Mouse (Mus musculus) urinary bladder, postnatal 10 days (tissue): ENCODE measurements around the gene Pde10a.

ENCODE experiments used
- DNase-seq: peaks from one replicate; pipeline ENCODE4 v3.0.0; 2022; ENCODE audit warnings: low spot score

The Pde10a gene

DNA sequence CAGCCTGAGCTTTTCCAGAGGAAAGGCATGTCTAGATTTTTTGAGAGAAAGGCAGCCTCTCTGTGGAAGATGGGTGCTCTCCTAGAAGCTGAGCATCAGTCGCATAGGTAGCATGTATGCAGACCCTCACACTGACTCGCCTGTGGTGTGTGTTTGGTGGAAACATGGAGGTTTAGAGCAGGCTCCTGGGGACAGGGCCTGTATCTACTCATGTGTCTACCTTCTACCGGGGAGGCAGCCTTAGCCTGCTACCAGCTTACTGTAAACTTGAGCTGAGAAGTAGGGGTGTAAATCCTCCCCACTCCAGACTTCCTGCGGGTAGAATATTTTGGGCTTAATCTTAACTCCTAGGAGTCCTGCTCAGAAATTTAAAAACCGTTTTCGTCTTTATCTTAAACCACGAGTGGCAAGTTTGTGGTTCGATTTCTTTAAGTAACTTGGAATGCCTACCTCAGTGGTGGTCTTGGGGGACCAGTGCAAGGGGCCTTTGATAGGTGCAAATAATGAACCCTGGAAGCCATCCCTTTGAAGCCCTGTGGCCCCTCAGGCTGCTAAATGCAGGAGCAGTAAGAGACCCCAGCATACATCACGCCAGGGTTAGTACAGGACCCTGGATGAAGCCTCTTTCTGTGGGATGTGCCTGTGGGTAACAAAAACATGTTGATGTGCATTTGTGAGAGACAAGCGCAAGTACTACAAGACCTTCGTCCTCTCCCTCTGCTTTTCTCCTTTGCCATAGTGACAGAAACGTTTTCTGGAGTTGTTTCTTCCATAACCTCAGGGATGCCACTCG is 367.2 kb downstream of the Pde10a start:
- no peak for DNase-seq

DNA sequence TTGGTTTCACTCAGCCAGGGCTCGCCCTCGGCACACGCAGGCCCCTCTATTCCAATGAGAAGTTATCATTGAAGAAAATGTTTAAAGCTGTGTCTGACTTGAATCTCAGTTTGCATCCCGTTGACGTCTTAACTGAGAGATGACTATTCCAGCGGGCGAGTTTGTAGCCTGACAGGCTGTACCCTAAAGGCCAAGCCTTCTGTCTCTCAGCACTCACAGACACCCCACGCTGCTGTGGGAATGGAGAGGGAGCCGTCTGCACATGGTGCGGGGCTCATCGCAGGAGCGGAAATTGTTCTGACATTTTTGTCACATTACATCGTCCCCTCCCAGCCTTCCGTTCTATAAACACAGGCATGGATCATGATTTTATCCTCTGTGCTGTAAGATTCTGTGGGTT is 370.8 kb downstream of the Pde10a start:
- DNase-seq = no peak

DNA sequence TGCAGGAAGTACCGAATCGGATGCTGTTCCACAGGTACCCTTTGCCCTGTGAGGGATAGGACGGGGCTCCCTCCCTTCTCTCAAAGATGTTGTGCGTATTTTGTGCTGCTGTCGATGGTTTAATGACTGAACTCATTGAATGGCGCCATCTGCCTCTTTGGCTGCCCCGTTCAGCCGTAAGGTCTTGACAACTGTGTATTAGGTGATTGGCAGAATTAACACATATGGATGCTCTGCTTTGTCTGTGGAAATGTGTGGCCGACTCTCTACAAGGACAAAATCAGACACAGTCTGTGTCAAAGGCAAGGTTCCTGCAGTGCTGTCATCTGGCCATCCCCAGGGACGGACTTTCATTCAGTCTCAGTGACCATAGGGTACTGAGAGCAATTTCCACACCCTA is 372.6 kb downstream of the Pde10a start:
- DNase-seq = no peak

DNA sequence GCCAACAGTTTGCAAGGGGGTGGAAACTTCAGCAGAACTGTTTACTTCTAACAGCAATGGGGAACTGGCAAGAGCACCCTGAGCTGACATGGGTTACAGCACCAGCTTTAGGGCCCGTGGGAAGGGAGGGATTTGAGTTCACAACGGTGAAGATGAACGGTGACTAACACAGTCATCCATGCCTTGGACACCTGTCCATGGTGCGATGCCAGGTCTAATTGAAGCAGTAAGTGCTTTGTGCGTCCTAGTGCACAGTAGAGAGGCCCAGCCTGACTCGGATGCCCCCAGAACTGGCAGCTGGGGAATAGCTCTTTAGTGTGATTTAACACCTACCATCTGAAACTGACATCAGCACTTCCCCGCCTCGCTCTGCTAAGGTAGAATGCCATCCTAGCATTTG is 373.0 kb downstream of the Pde10a start:
- no peak for DNase-seq

DNA sequence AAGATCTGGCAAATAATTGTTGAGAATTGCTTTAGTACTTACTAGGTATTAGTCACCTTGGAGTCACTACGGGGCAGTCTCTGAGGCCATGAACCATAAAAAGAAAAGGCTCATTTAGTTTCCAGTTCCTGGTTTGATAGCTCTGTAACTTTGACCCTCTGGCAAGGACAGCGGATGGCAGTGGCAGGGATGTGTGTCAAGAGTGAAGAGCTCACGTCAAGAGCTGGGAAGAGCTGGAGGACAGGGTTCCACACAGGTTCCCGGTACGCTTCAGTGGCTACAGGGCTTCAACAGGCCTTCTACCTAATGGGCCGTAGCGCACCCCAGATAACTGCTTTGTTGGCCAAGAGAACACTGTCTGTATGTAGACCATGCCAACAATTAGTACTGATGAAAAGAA is 374.0 kb downstream of the Pde10a start:
- no peak for DNase-seq

DNA sequence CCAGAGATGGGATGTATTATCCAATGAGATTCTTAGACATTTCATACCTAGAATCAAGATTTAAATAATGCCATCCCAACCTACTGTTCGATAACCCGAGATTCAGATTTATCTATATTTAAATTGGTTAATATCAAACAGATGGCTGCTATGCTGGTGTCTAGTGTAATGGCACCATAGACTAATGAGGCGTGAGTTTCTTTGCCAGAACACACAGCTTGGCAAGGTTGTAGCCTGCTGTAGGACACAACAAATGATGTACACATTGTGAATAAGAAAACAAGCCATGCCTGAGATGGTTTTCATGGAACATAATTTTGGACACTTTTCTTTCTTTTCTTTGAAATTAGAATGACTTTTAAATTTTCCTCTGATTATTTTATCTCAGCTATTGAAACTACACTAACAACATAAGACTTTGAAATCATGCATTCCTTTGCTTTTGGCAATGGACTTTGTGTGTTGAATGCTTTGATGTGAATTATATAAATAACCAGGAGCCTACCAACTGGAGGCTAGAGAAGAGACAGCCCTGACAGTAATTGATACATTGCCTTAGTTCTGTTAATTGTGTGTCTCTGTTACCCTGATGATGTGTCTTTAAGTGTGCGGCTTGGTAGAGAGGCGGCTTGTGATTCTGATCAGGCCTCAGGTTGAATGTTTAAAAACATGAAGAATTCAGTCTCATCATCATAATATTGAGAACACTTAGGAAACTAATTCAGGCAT is 378.5 kb downstream of the Pde10a start:
- no peak for DNase-seq

DNA sequence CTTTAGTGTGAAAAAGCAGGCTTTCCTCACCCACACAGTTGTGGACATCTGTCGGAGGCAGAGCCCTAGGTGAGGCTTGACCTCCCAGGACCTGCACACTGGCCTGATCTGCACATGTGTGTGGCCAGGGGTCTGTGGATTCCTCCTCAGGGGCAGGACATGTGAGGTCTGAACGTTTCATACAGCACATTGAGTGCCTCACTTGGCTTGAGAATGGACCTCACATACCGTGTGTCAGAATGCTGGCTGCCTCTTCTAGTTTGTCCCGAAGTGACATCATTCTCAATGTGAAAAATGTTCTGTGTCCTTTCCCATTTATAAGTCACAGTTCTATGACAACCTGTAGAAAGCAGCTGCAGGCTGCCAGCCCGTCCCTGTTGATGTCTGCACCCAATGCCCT is 385.4 kb downstream of the Pde10a start:
- no peak for DNase-seq

DNA sequence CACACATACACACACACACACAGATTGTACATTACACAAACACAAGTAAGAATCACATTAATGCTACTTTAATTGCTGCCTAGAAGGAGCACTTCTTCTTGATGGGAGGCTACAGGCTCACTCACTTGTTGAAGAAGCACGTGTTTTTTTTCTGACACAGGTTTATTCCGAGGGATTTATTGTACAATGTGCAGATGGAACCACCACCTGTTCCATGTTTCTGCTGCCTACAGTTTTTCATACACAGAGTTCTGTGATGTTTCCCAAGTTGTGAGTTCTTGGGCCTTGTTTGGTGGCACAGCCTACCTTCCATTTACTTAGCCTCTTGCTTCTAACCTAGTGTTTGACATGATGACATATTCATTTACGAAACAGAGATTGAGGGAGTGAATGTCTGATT is 387.8 kb downstream of the Pde10a start:
- DNase-seq = no peak

DNA sequence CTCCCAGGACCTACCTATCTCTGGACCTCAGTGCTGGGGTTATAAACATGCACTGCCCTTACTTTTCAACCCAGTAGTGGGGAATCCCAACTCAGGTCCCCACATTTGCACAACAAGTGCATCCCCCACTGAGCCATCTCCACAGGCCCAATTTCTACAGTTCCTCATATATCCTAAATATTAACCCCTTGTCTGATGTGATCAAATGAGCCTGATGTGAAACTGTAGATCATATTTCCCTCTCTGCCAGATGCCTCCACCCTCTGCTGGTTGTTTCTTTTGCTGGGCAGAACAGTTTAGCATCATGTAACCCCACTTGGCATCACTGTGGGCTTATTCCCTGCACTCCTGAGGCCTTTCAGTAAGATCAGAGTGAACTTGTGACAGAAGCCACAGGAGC is 390.5 kb downstream of the Pde10a start:
- DNase-seq = no peak

DNA sequence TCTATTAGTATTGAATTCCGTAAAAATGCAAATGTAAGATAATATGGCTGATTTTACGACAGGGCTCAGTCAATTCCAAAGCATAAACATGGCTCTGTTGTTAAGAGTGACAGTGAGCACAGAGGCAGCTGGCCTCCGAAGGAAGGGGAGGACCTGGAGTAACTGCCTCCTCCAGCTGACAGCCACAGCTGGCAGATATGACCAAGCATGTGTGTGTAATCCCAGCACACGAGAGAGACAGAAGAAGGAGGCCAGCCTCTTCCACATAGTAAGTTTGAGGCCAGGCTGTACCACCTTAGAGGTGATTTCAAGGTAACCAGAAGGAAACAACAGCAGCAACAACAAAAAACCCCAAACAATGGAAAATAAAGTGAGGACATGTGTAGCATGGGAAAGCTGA is 397.9 kb downstream of the Pde10a start:
- no peak for DNase-seq

DNA sequence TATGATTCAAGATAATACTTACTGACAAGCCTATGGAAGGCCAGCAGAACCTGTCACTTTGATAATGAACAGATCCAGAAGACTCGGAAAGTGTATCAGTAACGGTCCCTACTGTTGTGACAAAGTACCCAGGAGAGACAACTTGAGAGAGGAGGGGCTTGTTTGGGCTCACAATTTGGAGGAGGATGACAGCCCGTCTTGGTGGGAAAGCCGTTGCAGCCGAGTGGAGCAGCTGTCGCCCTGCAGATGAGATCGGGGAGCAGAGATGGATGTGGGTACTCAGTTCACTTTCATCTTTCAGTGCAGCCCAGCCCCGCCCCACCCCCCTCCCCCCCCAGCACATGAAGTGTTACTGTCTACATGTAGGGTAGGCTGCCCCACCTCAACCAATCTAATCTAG is 398.6 kb downstream of the Pde10a start:
- DNase-seq = no peak

DNA sequence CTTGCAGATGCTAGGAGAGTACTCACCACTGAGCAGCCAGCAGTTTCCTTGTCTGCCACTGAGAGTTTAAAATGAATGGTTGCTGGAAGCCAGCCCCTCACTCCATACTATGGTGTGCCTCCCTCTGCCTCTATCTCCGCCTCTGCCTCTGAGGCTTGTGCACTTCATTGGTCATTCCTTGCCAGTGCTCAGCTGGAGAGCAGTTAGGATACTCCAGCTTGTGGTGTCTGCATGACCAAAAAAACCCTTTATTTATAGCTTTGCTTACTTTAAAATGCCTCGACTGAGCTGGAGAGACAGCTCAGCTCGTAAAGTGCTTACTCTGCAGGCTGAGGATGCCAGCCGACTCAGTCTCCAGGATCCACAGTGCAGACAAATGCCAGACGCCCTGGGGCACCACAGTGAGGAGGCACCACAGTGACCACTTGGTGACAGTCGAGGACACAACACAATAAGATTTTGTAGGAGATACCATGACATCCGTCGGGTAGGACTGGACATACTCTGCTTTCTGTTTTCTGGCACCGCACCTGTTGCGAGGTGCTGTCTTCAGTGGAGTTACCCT is 400.7 kb downstream of the Pde10a start:
- DNase-seq = no peak

DNA sequence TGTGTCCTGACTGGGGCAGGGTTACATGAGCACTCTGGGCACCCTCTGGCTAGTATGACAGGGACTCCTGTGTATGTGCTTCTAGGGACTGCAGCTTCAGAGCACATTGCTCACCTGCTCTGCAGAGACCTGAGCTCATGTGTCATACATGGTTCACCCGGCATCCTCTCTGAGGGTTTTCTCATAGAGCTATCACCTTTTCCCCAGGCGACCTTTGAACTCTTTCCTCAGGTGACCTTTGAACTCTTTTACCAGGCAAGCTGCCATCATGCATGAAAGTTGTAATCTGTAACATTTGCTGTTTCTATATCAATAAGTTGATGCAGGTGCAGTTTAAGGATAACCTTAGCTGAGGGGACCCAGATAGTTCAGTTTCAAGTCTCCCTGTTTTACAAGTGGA is 403.4 kb downstream of the Pde10a start:
- no peak for DNase-seq

DNA sequence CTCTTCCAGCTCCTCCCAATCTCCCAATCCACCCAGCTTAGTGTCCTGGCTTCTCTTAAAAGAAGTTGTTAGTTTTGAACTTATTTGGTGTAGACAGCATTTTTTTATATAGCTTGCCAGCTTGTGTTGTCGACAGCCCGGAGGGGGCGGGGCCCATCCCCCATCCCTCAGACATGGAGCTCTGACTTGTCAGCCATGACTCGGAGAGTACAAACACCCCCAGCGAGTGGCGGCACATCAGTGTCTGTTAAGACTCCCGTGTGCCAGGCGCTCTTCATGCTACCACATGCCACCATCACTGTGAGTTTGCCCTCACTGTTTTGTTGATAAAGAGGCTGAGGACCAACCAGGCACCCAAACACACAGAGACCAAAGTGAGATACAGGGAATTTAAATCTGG is 404.5 kb downstream of the Pde10a start:
- DNase-seq = no peak

DNA sequence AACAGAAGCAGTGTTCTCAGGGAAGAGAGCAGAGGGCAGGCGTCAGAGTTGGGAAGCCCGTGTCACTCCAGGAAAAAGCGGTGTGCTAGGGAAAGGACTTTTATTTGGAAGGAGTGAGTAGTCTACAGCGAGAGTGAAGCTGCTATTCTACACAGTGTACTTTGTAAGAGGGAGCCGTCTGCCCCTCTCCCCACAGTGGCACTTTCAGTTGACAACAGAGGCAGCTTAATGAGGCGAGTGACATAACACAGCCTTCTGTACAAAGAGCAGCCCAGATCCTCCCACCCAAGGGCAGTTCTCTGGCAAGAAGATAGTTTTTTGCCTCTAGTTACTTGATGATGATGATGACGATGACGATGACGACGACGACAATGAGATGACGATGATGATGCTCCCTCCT is 410.4 kb downstream of the Pde10a start:
- DNase-seq = no peak

DNA sequence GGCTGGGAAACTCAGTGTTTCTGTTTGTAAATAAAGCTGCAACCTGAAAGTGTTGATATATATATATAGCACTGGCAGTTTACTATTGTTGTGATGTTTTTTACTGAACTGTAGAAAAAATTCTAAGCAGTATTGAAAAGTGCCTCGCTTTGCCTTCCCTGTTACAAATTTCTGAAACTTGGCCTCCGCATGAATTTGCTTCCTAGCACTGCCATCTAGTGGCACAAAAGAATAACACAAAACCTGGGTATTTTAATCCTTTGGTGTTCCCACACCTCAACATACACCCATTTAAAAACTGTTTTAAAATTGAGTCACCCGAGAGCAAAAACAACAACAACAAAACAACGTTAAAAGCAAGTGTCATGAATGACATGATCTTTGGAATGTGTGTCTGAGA is 411.4 kb downstream of the Pde10a start:
- no peak for DNase-seq

DNA sequence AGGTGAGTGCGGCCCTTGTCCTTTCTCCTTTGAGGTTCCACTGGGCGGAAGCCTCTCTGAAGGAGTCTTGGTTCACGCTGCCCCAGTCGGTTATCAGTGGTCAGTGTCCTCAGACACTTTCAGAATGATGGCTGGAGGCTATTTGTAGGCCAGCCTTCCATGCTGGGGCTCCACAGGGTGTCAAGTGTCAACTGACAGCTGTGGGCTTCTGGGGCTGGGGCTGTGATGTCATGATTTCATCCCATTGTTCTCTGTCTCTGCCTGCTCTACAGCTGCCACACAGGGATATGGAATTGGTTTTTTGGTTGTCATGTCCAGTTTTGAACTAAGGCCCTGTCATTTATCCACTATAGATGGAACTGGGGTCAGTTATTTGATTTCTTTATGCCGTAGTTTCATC is 426.4 kb downstream of the Pde10a start:
- no peak for DNase-seq

DNA sequence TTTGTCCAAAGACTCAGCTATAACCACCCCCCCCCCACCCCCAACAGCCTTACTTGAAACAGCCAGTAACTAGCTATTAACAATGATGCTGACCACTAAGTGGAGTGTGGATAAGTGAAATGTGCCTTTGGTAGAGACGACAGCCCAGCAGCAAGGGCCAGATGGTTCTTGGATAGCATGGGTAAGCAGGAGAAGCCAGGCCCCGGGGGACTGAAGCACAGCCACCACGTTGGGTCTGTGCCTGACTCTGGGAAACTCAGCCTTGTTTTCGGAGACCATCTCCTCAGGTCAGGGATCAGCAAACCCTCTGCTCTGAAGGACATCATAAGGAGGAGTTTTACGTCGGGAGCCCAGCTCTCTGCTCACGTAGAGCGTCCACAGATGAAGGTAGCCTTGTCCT is 427.8 kb downstream of the Pde10a start:
- no peak for DNase-seq

DNA sequence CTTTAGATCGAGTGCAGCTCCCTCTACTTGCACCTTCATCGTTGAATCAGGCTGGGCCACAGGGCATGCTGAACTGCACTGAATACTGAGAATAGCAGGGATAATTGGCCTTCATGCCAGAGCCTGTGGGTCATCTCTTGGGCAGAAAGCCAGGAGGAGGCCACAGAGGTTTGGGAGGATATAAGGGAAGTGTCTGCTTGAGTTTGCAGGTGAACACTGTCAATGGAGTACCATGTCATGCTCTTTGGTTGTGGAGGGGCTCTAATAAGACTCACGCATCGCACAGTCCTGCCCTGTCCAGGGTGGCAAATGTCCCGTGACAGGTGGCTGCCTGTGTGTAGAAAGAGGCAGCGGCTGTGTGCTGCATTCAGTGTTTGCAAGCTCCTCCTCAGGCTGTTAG is 433.0 kb downstream of the Pde10a start:
- DNase-seq = no peak

DNA sequence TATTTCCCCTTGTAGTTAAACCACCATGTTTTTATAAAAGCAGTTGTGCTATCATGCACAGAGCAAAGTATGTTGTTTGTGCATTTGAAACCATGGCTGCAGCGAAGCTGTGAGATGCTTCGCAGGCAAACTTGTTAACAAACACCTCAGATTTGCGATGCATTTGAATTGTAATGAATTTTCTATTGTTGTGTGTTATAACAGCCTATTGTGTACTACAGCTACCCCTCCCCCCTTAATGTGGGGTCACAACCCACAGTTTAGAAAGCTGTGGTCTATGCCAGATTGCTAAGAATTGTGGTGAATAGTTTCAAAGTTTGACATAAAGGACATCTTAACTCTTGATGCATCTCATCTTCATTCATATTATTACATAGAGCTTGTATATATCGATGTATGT is 435.2 kb downstream of the Pde10a start:
- no peak for DNase-seq

DNA sequence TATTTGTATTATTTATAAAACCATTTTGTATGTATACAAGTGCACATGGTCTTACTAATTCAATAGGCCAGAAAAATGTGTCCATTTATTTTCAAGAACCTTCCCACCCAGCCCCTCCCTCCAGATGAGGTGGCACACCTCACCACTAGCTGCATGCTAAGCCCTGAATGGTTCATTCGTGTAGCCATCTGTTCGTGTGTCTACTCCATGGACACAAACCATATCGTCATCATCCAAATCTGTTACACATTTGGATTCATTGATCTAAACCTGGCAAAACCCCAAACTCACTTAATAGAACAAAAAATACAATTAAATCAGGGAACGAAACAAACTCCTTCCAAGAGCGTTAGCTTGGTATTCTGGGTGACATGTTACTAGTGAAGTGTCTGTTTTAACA is 435.9 kb downstream of the Pde10a start:
- no peak for DNase-seq

DNA sequence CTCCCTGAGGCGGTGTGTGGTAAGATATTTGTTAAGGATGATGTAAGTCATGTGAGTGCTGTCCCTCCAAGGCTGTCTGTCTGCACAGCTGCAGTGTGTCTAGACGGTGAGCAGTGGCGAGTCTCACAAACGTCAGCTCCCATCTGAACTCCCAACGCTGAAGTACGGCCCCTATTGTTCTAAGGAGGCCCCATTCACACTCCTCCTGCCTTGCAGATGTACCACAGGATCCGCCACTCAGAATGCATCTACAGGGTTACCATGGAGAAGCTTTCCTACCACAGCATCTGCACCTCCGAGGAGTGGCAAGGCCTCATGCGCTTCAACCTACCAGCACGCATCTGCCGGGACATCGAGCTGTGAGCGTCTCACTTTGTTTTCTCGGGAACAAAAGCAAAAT is 436.5 kb downstream of the Pde10a start:
- no peak for DNase-seq

DNA sequence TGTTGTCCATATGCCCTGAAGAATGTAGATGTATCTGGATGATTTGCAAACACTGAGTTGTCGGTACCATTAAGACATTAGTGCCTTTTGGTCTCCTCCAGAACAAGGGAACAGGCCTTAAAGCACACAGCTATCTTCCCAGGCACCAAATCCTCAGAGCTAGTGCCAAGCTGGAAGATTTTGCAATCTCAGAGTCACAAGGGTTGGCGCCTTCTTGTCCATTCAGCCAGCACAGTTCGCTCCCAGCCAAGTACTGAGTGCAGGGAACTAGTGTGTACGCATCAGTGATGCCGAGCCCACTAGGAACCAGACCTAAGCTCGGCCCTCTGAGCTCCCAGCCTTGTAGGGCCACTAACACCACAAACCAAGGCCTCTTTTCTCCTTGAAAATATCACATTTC is 440.0 kb downstream of the Pde10a start:
- no peak for DNase-seq
